Mouse (Mus musculus): ENCODE data around the gene Armh1. TPM values are rescaled to one million over a fixed set of nuclear protein-coding genes. Genes with fewer than 3 reads are reported as not detected.
"Not testable (repeated sequence)": the region's sequence is repeated elsewhere in the genome, so short reads cannot be mapped to it uniquely, and the experiment has no call there.

Gene Armh1
- total RNA-seq, 2 experiments from 2014 or later = 2.8 to 3.5 TPM

DNA sequence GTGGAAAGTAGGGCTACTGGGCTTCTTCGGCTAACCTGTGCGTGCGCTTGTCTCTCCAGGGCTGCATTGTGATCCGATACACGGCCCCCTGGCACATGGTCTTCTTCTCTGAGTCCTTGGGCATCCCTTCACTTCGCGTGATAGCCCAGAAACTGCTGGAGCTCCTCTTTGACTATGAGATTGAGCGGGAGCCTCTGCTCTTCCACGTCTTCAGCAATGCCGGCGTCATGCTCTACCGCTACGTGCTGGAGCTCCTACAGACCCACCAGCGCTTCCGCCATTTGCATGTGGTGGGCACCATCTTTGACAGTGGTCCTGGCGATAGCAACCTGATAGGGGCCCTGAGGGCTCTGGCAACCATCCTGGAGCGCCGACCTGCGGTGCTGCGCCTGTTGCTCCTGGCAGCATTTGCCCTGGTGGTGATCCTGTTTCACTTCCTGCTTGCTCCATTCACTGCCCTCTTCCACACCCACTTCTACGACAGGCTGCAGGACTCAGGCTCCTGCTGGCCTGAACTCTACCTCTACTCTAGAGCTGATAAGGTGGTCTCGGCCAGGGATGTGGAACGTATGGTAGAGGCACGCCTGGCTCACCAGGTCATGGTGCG lies 16.0 kb upstream of the Armh1 start:
- DNase-seq = no peak

DNA sequence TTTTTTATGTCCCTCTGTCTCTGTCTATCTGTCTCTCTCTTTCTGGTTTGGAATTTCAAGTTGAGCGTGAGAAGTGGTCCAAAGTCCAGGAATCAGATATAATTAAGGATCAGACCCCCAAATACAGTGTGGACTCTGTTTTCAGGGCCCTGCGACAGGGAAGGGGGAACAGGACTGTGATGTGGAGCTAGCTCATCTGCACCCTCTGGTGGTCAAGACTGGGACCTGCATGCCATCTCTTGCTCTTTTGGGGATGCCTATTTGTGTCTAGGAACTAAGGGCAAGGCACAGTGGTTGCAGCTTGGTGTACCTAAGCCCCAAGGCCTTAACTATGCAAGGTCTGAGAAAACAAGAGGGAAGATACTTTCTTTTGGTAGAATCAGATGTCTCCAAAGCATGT lies 15.4 kb upstream of the Armh1 start:
- peak; percentile 80 to 82 for DNase-seq

GRCm38 (mm10) chr4:117262987-117263386 lies 11.1 kb upstream of the Armh1 start:
- DNase-seq = no peak

GRCm38 (mm10) chr4:117262101-117262913 lies 10.4 kb upstream of the Armh1 start:
- DNase-seq = peak; percentile 76 to 82

DNA sequence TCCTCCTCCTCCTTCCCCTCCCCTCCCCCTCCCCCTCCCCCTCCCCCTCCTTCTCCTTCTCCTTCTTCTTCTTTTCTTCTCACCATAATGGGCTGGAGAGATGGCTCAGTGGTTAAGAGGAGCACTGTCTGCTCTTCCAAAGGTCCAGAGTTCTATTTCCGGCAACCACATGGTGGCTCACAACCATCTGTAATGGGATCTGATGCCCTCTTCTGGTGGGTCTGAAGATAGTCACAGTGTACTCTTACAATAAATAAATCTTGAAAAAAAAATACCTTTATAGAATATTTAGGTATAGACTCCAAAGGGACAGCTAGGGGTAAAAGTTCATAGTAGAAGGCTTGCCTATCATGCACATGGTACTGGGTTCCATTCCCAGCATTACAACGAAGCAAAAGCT lies 9.3 kb upstream of the Armh1 start:
- DNase-seq = no peak

GRCm38 (mm10) chr4:117259909-117260308 lies 8.0 kb upstream of the Armh1 start:
- DNase-seq = not testable (repeated sequence)

GRCm38 (mm10) chr4:117254672-117255071 lies 2.7 kb upstream of the Armh1 start:
- peak; percentile 54 to 72 for DNase-seq

DNA sequence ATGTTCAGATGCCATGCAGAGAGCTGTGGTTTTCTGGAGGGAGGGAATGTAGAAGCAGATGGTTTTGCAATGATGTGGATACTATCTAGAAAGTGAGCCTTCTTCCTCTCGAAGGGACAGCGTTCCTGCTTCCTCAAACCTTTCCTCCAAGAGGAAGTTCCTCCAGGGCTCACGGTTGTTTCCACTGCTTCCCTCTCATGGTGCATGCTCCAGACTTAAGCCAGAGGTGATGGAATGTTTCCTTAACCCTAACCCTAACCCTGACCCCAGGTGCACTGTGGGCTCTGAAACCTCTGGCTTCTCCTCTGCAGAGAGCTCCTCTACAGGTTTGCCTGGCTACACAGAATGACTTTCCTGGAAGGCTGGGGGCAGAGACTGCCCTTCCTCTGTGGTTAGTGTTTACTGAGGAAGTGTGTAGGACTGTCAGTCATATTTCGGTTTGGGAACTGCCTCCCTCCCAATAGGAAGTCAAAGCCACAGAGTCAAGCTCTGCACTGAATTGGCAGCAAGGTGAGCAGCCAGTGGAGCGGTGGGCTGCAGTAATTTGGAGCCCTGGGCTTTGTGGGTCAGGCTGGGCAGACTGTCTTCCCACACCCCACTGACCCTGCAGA lies 2.2 kb upstream of the Armh1 start:
- no peak for DNase-seq

DNA sequence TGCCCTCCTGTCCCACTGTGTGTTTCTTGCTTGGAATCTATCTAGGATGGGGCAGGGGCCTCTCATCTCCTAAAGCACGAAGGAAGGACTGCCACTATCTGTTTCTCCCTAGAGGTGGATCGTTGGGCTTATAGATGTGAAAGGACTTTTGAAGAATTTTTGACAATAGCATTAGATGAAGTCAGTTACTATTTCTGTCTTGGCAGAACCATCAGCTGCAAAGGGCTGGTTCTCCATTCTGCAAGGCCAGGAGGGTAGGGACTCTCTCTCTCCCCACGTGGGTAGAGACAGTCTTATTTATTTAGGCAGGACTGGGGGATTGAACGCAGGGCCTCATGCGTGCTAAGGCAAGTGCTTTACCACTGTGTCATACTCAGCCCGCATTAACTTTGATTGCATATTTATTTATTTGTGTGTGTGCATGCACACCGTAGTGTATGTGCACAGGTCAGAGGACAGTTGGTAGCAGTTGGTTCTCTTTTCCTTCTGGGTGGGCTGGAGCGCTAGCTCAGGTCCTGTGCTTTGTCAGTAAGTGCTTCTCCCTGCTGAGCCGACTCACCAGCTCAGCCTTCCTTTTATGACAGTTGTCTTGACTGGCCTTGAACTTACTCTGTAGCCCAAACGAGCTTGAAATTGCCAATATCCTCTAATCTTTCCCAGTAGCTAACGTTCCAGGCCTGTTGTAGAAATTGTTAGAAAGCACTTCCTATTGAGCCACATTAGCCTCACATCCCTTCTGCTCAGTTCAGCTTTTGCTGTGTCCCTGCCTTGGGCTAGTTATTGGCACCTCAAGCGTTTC lies 1.5 kb upstream of the Armh1 start:
- peak in 1 of 2 experiments; percentile 52 for DNase-seq

DNA sequence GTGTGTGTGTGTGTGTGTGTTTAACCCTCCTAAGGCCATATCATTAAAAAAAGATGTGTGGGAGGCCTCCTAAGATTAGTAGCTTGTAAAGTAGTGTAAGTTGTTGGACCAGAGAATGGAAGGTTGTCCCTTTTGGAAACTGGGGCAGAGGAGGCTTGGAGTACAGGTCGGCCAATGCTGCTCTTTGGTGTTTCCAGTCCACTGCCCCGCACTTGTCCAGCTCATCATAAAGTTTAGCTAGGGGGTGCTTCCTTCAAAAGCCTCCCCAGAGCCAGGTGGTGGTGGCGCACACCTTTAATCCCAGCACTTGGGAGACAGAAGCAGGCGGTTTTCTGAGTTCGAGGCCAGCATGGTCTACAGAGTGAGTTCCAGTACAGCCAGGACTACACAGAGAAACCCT lies 830 bp upstream of the Armh1 start:
- DNase-seq = no peak

- peak; percentile 58 to 60 for DNase-seq
These were observed 426 bp upstream of the Armh1 start for GRCm38 (mm10) chr4:117252351-117252750.

GRCm38 (mm10) chr4:117250982-117251381 lies 943 bp downstream of the Armh1 start:
- no peak for DNase-seq

DNA sequence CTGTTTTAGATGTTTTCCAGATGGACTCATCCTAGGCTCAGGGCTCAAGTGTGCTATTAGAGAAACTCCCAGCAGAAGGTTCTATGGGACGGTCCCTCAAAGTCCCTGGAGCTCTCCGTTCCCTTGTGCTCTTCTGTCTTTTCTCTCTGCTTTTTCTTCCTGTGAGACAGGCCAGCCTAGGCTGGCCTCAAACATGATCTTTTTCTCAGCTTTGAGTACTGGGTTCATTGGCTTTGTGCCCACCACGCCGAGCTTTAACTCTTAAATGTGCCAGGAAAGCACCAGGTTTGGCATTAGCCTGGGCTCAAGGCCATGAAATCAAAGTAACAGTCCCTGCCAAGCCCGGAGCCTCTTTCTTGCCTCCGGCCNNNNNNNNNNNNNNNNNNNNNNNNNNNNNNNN lies 11.1 kb downstream of the Armh1 start:
- peak; percentile 73 to 77 for DNase-seq

DNA sequence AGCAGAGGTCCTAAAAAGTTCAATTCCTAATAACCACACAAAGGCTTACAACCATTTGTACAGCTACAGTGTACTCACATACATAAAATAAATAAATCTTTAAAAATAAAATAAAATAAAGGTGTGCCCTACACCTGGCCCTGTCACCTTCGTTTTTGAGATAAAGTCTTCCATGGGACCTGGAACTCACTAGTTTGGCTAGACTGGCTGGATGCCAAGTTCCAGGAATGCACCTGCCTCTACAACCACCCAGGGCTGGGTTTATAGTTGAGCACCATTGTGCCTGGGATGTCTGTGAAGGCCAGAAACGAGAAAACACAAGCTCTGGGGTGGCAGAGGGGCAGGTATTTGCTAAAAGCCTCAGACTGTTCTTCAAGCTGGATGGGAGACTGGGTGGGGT lies 12.8 kb downstream of the Armh1 start:
- peak in 1 of 2 experiments; percentile 13 for DNase-seq

DNA sequence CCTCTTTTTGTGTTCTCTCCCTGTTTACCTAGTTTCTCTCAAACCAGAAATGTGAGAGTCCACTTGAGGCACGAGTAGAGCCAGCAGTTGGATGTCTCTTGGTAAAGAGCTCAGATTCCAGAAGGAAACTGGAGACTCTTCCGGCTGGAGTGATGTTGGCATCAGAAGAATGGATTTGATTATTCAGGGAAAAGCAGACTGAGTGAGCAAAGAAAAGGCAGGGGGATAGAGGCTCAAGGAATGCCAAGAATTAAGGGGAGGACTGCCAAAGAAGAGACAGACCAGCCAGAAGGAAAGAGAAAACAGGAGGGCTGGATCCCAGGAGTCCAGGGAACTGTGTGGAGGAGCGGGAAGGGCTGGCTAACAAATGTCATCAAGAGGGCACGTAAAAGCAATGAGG lies 16.1 kb downstream of the Armh1 start:
- no peak for DNase-seq

- no peak for DNase-seq
These were observed 17.7 kb downstream of the Armh1 start for GRCm38 (mm10) chr4:117234166-117234741.

DNA sequence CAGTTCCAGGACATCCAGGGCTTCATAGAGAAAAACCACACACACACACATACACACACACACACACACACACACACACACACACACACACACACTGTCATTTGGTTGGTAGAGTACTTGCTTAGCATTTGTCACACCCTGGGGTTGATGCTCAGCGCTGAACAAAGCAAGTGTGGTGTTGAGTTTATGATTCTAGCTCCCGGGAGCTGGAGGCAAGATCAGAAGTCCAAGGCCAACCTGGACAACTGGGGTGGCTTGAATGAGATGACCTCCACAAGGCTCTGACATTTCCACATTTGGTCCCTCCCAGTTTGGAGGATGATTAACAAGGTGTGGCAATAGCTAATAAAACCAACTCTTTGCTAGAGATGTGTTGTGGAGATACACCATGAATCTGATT lies 20.7 kb downstream of the Armh1 start:
- peak in 1 of 2 experiments; percentile 27 for DNase-seq

- peak in 1 of 2 experiments; percentile 37 for DNase-seq
These were observed 21.6 kb downstream of the Armh1 start for GRCm38 (mm10) chr4:117230331-117230730.

GRCm38 (mm10) chr4:117229590-117229989 lies 22.3 kb downstream of the Armh1 start:
- DNase-seq = no peak

DNA sequence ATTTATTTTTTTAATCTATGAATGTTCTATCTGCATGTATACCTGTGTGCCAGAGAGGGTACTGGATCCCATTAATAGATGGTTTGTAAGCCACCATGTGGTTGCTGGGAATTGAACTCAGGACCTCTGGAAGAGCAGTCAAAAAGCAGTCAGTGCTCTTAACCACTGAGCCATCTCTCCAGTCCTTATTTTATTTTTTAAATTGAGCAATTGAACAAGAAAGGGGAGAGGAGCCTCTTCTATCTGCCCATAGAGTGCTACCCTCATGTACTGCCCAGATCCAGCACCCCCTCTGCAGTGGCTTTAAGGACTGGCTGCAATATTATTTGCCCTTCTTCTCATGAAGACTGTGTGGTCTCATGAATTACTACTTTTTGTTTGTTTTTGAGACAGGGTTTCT lies 26.7 kb downstream of the Armh1 start:
- DNase-seq = no peak

DNA sequence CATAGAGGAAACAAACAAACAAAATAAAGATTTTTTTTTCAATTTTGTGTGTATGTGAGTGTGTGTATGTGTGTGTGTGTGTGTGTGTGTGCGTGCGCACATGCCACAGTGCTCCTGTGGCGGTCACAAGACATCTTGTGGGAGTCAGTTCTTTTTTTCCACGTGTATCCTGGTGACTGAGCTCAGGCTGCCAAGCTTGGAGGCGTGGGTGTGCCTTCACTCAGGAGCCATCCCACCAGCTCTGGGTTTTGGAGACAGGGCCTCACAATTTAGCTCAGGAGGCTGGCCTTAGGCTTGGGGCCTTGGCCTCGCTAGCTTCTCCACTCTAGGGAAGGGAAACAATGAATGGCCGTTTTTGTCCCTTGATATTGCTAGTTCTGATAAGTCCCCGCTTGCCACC lies 27.8 kb downstream of the Armh1 start:
- no peak for DNase-seq

GRCm38 (mm10) chr4:117223001-117223400 lies 28.9 kb downstream of the Armh1 start:
- DNase-seq = no peak

All from adrenal gland, postnatal 36 days (tissue).